Mouse (Mus musculus) layer of hippocampus, adult 8-10 months (tissue): ENCODE results near the gene Ubqln1. TPM values are rescaled to one million over a fixed set of nuclear protein-coding genes. Genes with fewer than 3 reads are reported as not detected.
"Not testable (repeated sequence)": the region's sequence is repeated elsewhere in the genome, so short reads cannot be mapped to it uniquely, and the experiment has no call there.

Experiments used
- DNase-seq, 2 experiments: peaks; one replicate each; pipeline ENCODE4 v3.0.0; 2022; ENCODE audit warnings: low spot score in 2 of 2
- total RNA-seq, 4 experiments: library from RNA; stranded (reverse); gene quantifications; 2 replicates each; pipeline ENCODE4 v1.2.4; 2022

Ubqln1 gene
- total RNA-seq, 4 experiments from 2014 or later: 139 to 165 (median 152) TPM

DNA sequence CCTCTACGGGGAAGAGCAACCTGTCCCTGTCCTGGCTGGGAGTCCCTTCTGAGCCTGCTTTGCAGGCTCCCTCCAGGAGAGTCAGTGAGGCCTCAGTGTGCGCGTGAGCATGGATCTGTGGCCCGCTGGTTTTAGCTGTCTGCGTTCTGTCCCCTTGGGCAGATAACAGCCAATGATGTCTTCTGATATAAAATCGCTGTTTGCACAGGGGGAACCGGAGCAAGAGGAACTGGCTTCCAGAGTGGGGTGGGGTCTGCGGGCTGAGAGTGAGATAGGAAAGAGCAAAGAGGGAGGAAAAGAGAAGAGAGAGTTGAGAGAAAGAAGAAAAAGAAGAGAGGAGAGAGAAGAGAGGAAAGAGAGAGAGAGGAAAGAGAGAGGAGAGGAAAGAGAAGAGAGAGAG is 58.4 kb downstream of the Ubqln1 start:
- DNase-seq: no peak

DNA sequence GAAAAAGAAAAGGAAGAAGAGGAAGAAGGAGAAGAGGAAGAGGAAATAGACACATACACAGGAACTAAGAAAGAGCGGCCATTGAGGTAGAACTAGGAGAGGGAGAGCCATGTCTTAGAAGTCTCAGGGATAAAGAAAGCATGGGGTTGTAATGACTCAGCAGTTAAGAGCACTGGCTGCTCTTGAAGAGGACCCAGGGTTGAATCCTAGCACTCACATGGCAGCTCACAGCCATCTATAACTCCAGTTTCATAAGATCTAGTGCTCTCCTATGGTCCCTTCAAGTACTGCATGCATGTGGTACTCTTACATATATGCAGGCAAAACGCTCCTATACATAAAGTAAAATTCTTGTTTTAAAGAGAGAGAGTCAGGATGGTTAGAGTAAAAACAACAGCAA is 59.4 kb downstream of the Ubqln1 start:
- DNase-seq: no peak

DNA sequence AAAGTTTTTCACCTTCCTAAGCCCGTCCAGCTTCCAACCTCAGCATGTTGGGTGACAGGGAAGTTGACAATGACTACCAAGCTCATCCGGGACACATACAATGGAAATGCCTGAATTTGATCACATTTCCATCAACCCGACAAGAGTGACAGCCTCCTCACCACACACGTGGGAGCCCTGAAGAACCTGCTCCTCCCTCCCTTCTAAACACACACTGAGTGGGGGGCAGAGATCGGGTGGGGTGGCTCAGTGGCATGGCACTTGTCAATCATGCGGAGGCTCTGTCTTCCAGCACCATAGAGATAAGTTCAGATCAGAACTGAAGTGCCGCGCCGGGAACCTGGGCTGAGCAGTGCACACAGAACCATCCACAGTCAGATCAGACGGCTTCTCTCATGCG is 65.0 kb downstream of the Ubqln1 start:
- DNase-seq: no peak

DNA sequence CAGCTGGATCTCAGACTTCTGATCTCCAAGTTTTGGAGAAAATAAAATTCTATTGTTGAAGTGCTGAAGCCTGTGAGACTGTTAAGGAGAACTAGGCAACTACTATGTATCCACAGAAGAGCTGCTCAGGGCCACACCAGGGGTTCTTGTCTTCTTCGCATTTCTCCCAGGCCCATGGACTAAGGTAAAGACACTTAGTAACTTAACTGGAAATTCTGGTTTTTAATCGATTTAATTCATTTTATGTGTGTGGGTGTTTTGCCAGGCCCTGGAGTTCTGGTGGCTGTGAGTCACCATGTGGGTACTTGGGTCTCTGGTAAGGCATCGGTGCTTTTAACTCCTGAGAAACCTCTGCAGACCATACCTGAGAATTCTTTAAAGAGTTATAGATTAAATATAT is 65.8 kb downstream of the Ubqln1 start:
- no peak for DNase-seq

DNA sequence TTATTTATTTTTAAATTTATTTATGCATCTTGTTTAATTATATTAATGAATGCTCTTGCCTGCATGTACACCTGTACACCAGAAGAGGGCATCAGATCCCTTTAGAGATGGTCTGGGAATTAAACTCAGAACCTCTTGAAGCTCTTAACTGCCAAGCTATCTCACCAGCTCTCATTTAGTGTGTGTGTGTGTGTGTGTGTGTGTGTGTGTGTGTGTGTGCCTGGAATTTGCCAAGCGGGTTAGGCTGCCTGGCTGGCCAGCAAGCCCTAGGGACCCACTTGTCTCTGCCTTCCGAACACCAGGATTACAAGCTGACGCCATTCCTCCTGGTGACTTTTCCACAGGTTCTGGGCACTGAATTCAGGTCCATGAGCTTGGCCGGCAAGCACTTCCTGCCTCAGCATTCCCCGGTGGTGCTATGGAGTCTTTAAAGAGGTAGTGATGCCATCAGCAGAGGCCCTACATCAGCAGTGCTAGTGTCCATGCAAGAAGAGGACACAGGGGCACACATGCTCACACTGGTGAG is 66.4 kb downstream of the Ubqln1 start:
- DNase-seq: no peak

DNA sequence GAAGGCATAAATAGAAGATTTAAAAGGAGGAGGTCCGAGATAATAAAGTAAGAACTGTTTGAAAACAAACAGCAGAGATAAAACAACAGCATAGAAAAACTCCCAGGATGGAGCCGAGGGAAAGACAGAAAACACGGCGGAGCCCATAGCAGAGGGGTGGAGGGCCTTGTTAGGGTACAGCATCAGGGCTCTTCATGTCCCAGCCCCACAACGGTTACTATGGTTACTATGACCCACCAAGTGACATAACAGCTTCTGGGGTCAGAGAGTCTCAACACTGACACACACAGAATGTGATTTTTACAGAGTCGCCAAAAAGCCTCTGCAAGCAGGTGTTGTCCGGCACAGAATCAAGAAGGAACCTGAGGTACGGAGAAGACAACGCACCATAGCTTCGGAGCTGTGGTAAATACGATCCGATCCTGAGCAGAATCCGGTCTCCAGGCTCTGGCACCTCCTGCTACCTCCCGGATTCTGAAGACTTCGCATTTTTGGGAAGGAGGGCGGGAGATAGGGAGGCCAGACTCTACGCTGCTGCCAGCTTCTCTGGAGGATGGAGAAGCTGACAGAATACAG is 67.1 kb downstream of the Ubqln1 start:
- DNase-seq: peak in 1 of 2 experiments; percentile 31

DNA sequence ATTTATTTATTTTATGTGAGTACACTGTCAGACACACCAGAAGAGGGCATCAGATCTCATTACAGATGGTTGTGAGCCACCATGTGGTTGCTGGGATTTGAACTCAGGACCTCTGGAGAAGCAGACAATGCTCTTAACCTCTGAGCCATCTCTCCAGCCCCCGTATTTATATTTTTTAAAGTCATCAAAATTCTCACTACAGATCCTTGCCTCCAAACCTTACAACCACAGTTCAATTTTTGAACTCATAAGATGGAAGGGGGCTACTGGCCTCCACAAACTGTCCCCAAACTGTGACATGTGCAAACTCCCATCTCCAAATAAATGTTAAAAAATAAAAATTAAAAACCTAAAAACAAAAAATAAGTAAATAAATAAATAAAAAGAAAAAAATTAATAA is 67.7 kb downstream of the Ubqln1 start:
- no peak for DNase-seq

DNA sequence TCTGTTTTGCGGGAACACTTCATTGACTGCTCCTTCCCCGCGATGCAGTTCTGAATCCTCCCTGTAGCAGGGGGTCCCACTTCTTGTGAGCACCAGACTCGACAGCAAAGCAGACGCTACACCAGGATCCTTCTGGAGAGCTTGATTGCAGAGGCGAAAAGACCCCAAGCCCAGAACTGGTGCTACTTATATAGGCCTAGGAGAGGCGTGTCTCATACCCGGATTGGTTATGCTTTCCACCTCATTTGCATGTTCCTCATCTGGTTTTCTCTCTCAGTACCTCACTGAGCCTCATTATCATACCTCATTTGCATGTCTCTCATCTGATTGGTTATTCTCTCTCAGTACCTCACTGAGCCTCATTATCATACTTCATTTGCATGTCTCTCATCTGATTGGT is 68.8 kb downstream of the Ubqln1 start:
- not testable (repeated sequence) for DNase-seq

DNA sequence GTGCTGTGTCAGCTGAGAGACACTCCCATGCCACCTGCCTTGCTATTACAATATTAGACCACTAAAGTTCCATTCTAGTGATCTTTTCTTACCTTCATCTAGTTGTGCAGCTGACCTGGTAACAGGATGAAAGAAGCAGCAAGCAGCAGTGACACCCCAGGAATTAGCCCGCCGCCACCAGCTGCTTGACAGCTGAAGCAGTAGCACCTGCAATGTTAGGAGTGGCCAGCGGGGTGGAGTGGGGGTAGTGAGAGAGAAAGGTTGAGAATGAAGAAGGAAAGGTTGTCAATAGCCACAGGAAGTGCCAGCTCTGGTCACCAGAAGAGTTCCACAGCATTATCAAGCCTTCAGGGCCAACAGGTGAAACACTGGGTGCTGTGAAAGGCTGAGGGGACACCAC is 83.8 kb downstream of the Ubqln1 start:
- no peak for DNase-seq

DNA sequence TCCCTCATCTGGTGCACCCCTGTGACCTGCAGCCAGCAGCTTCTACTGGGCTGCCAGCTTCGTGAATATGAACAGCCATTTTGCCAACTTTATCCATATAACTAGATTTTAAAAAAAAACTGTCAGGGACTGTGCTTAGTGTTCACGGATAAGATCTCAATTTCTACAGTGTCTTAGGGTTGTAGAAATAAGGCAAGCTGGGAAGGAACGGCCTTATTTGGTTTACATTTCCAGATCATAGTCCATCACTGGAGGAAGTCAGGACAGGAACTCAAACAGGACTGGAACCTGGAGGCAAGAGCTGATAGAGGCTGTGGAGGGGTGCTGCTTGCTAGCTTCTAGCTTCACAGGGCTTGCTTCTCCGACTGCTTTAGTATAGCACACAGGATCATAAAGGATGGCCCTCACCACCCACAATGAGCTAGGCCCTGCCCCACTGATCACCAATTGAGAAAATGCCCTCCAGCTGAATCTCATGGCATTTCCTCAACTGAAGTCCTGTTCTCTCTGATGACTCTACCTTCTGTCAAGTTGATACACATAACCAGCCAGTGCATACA is 85.7 kb downstream of the Ubqln1 start:
- DNase-seq: no peak

DNA sequence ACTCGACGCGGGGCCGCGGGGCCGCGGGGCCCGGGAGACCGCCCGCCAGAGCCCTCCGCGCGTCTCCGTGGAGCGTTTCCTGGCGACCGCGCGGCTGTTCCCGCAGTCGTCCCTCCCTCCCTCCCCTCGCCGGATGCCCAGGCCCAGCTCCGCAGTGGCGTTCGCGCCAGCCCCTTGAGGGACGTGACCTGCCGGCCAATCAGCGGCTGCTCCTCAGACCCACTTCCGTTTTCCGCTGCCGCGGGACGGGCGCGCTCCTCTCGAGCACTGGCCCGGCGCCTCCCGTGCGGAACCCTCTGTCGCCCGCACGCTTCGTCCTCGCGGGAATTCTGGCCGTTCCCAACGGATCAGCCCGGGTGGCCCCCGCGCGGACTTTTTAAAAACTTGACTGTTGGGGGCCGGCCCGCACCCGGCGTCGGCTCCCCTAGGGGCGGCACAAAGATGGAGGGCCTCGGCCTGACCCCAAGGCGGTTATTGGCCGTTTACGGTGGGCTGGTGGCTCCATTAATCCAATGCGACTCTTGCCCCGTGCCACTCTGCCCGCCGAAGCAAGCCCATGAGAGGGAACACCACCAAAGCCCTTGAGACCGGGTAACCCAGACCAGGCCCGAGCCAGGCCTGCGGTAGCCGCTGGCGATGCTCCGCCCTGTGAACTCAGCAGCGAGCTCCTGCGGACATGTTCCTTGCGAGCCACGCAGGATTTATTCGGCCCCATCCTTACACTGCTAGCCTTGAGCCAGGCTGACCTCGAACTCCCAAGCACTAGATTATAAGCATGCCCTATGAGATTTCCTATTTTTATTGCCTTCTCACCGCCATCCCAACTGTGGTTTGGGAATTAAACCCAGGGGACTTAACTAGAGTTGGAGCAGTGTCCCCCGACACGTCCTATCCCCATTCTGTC is 86.4 kb downstream of the Ubqln1 start:
- DNase-seq: peak; percentile 93 to 95

DNA sequence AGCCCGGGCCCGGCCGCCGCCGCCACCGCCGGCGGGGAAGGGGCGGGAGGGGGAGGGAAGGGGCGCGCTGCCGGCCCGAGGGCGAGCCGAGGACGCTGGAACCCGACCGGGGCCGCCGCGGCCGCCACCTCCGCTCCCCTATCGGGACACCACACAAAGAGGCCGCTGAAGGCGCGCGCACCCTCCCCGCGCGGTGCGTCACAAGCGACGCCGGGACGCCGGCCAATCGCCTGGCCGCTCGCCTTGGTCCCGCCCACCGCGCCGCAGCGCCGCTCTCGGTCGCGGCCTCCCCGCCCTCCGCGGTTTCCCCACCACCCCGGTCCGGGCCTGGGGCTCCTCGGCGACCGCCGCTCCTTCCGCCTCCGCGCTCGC is 87.1 kb downstream of the Ubqln1 start, which contains the start of gene Hnrnpa0:
Gene Hnrnpa0 (minus strand): TSS at position 161 of the 372 bp plus-strand sequence.
- DNase-seq: peak; percentile 83 to 92

DNA sequence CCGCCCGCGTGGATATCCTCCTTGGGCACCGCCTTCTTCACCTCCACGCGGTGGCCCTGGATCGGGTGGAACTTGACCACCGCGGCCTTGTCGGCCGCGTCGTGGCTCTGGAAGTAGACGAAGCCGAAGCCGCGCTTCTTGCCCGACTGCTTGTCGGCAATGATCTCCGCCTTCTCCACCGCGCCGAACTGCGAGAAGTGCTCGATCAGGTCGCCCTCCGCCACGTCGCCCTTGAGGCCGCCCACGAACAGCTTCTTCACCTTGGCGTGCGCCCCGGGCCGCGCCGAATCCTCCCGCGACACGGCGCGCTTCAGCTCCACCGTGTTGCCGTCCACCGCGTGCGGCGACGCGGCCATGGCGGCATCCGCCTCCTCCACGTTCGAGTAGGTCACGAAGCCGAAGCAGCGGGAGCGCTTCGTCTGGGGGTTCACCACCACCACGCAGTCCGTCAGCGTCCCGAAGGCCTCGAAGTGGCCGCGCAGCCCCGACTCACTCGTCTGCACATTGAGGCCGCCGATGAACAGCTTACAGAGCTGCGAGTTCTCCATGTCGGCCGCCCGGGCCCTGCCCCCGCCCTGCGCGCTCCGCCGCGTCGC is 87.6 kb downstream of the Ubqln1 start:
- DNase-seq: peak; percentile 57 to 70

DNA sequence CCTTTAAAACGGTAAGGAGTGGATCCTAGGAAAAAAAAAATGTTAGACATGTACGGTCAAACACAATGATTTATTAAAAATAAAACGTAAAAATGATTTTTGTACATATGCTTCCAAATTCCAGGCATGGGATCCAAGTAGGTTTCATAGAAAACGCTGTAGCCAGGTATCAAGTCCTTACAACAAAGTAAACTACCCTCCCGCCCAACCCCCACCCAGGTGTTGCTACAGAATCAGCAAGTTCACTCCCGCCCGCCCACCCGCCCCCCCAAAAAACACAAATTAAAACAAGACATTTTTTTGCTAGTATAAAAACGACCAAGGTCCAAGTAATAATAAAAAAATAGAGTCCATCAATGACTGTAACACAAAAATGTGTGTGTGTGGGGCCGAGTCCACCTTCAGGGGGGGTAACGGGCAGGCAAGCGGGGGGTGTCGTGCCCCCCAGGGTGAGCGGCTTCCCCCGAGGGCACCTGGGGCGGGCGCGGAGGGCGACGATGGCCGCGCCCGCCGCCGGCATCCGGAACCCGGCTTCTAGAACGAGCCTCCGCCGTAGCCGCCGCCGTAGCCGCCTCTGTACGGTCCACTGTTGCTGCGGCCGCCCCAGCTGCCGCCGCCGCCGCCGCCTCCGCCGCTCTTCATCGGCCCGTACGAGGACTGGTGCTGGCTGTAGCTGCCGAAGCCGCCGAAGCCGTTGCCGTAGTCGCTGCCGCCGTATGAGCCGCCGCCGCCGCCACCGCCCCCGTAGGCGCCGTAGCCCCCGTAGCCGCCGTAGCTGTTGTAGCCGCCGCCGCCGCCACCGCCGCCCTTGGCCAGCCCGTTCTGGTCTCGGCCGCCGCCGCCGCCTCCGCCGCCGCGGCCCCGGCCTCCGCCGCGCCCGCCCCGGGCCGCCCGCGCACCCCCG is 88.3 kb downstream of the Ubqln1 start:
- no peak for DNase-seq

Other genes starting within 250 kb of the Ubqln1 start
- 10 to 100 TPM; 33.8 to 50.3 (median 42.2) TPM for gene Klhl3, start 102.1 kb downstream of the Ubqln1 start, total RNA-seq
- gene Hnrnpa0, start 87.1 kb downstream of the Ubqln1 start, total RNA-seq: 100 to 1,000 TPM in 2 of 4 experiments, 10 to 100 TPM in 2; 91.1 to 119 (median 106) TPM
- 10 to 100 TPM; 29.5 to 39.2 (median 33.4) TPM for gene Idnk, start 58.0 kb downstream of the Ubqln1 start, total RNA-seq
- gene Gkap1, start 60.0 kb upstream of the Ubqln1 start, total RNA-seq: 10 to 100 TPM; 17.6 to 22.4 (median 19.1) TPM
- 1 to 10 TPM; 2.9 to 4.5 (median 4.1) TPM for gene Kif27, start 143.5 kb upstream of the Ubqln1 start, total RNA-seq
- gene 2210016F16Rik, start 169.6 kb upstream of the Ubqln1 start, total RNA-seq: 1 to 10 TPM; 6.8 to 9.5 (median 7.6) TPM
- 10 to 100 TPM; 17.0 to 20.7 (median 18.1) TPM for gene Rmi1, start 186.6 kb upstream of the Ubqln1 start, total RNA-seq
- gene Hnrnpk, start 187.7 kb upstream of the Ubqln1 start, total RNA-seq: 100 to 1,000 TPM; 676 to 762 (median 708) TPM